Mouse (Mus musculus): ENCODE results near the gene Gm5134. TPM values are rescaled to one million over a fixed set of nuclear protein-coding genes. Genes with fewer than 3 reads are reported as not detected.

Gm5134 gene
- total and polyA plus RNA-seq, 3 experiments, result not detected

DNA sequence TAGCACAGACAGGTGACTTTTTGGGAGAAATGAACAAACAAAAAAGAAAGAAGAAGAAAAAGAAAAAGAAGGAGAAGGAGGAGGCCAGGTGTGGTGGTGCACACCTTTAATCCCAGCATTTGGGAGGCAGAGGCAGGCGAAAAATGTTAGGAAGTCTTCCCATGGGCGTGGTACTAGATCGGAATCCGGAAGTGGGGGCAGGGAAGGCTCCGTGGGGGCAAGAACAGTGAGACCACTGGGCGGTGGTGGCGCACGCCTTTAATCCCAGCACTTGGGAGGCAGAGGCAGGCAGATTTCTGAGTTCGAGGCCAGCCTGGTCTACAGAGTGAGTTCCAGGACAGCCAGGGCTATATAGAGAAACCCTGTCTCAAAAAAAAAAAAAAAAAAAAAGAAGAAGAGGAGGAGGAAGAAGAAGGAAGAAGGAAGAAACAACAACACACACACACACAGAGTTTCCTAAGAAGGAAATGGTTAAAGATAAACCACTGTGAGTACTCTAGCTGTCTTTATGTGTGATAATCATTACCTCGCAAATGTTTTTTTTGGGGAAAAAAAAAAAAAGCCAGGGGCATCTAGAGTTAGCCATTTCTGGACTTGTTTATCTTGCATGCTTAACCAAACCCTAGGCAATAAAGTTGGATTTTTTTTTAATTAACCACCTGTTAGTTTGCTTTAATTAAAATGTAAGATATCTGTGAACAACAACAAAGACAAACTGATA lies 71.3 kb downstream of the Gm5134 start:
- WGBS, result 89% methylated on average over 10 of the region's 10 CpGs
- no peaks in the 10 kb centered on the region for H3K27me3 ChIP-seq (ENCODE audit: control insufficient read depth, insufficient read depth, low read length)
- H3K4me3 ChIP-seq, result no peak overlapping the region
- no peaks in the 10 kb centered on the region for H3K4me1 ChIP-seq (ENCODE audit: control insufficient read depth, insufficient read depth, low read length)
- TF ChIP-seq POLR2A (IDR thresholded peaks at IDR 0.05; ENCODE audit: insufficient read depth, low read depth, low read length) (no peak), EP300 (IDR thresholded peaks at IDR 0.05; ENCODE audit: insufficient read depth, low read depth, low read length) (no peak), CTCF (IDR thresholded peaks at IDR 0.05) (no peak)
- no peaks in the 10 kb centered on the region for H3K36me3 ChIP-seq (ENCODE audit: control insufficient read depth, insufficient read depth, low read length)
- H3K9ac ChIP-seq (ENCODE audit: low read depth, low read length), result no peak overlapping the region
- H3K27ac ChIP-seq, result no peak overlapping the region
- intact Hi-C loops (cut with DNase I), result no loop called here
- DNase-seq, result no peak
- H3K79me2 ChIP-seq (replicated peaks; ENCODE audit: control insufficient read depth, insufficient read depth, low read length), result no peaks in the 10 kb centered on the region

GRCm38 (mm10) chr10:76027127-76028015 lies 73.1 kb downstream of the Gm5134 start:
- no peak for DNase-seq

DNA sequence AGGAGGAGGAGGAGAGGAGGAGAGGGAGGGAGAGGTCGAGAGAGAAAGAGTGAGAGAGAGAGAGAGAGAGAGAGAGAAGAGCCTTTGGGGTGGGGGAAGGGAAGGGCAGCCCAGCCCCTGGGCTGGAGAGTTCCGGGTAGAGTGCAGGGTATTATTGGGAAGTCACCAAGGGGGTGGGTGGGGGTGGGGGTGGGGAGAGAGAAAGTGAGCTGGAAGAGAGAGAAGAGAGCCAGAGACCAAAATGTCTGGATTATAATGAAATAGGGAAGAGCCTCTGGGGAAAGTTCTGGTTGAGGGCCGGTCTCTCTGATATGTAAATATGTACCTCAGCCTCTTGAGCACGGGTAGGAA lies 73.7 kb downstream of the Gm5134 start:
- no peaks in the 10 kb centered on the region for H3K4me1 ChIP-seq (ENCODE audit: control insufficient read depth, insufficient read depth, low read length)
- H3K79me2 ChIP-seq (replicated peaks; ENCODE audit: control insufficient read depth, insufficient read depth, low read length), result peaks cover 4% of the 10 kb centered on the region; the same call in 1 of the 2 replicates
- H3K27me3 ChIP-seq (ENCODE audit: control insufficient read depth, insufficient read depth, low read length), result no peaks in the 10 kb centered on the region
- TF ChIP-seq EP300 (IDR thresholded peaks at IDR 0.05; ENCODE audit: insufficient read depth, low read depth, low read length) (no peak), CTCF (IDR thresholded peaks at IDR 0.05) (no peak), POLR2A (IDR thresholded peaks at IDR 0.05; ENCODE audit: insufficient read depth, low read depth, low read length) (no peak)
- no peak overlapping the region for H3K27ac ChIP-seq
- no peaks in the 10 kb centered on the region for H3K36me3 ChIP-seq (ENCODE audit: control insufficient read depth, insufficient read depth, low read length)
- H3K4me3 ChIP-seq, result no peak overlapping the region
- 34% methylated on average over 4 of the region's 4 CpGs for WGBS
- intact Hi-C loops (cut with DNase I), result no loop called here
- no peak overlapping the region for H3K9ac ChIP-seq (ENCODE audit: low read depth, low read length)
- no peak for DNase-seq

More at GRCm38 (mm10) chr10:76027127-76028015, 73.1 kb downstream of the Gm5134 start:
- H3K27me3 ChIP-seq (ENCODE audit: control insufficient read depth, insufficient read depth, low read length), result no peaks in the 10 kb centered on the region
- TF ChIP-seq EP300 (IDR thresholded peaks at IDR 0.05; ENCODE audit: insufficient read depth, low read depth, low read length), result no peak
- no peak for TF ChIP-seq POLR2A (IDR thresholded peaks at IDR 0.05; ENCODE audit: insufficient read depth, low read depth, low read length)
- H3K9ac ChIP-seq (ENCODE audit: low read depth, low read length), result no peak overlapping the region
- intact Hi-C loops (cut with DNase I), result no loop called here
- H3K79me2 ChIP-seq (replicated peaks; ENCODE audit: control insufficient read depth, insufficient read depth, low read length), result no peaks in the 10 kb centered on the region
- H3K36me3 ChIP-seq (ENCODE audit: control insufficient read depth, insufficient read depth, low read length), result no peaks in the 10 kb centered on the region
- WGBS, result 57% methylated on average over 12 of the region's 12 CpGs
- no peaks in the 10 kb centered on the region for H3K4me1 ChIP-seq (ENCODE audit: control insufficient read depth, insufficient read depth, low read length)
- no peak overlapping the region for H3K4me3 ChIP-seq
- H3K27ac ChIP-seq, result no peak overlapping the region

DNA sequence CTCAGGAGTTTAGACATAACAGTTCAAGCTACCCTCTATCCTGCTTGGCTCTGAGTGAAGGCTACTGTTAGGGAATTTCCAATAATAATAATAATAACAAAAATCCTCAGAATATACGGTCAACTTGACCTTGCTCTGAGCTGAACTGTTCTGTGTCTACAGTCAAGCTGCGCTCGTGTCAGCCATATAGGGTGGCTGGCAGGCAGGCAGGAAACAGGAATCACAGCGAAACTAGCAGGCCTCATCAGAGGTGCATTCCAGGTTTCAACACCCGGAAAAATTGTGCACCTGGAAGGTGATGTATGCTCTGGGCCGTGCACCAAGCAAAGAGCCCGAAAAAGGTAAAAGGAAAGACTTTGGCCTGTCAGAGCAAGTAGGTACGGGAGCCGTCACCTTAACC lies 74.1 kb downstream of the Gm5134 start:
- H3K79me2 ChIP-seq (replicated peaks; ENCODE audit: control insufficient read depth, insufficient read depth, low read length), result peaks cover 7% of the 10 kb centered on the region
- H3K27ac ChIP-seq, result no peak overlapping the region
- intact Hi-C loops (cut with DNase I), result no loop called here
- H3K4me1 ChIP-seq (ENCODE audit: control insufficient read depth, insufficient read depth, low read length), result peaks cover 2% of the 10 kb centered on the region; the same call in 1 of the 2 replicates
- no peak for TF ChIP-seq POLR2A (IDR thresholded peaks at IDR 0.05; ENCODE audit: insufficient read depth, low read depth, low read length)
- no peak for TF ChIP-seq EP300 (IDR thresholded peaks at IDR 0.05; ENCODE audit: insufficient read depth, low read depth, low read length)
- no peak for TF ChIP-seq CTCF (IDR thresholded peaks at IDR 0.05)
- no peaks in the 10 kb centered on the region for H3K27me3 ChIP-seq (ENCODE audit: control insufficient read depth, insufficient read depth, low read length)
- H3K9ac ChIP-seq (ENCODE audit: low read depth, low read length), result no peak overlapping the region
- peaks cover 2% of the 10 kb centered on the region for H3K36me3 ChIP-seq (ENCODE audit: control insufficient read depth, insufficient read depth, low read length)
- WGBS, result 73% methylated on average over 9 of the region's 9 CpGs
- H3K4me3 ChIP-seq, result no peak overlapping the region
- no peak for DNase-seq

GRCm38 (mm10) chr10:76029276-76029675 lies 75.0 kb downstream of the Gm5134 start:
- intact Hi-C loops (cut with DNase I), result no loop called here
- H3K4me1 ChIP-seq (ENCODE audit: control insufficient read depth, insufficient read depth, low read length), result peaks cover 2% of the 10 kb centered on the region; the same call in 1 of the 2 replicates
- H3K36me3 ChIP-seq (ENCODE audit: control insufficient read depth, insufficient read depth, low read length), result peaks cover 3% of the 10 kb centered on the region
- TF ChIP-seq POLR2A (IDR thresholded peaks at IDR 0.05; ENCODE audit: insufficient read depth, low read depth, low read length) (no peak), EP300 (IDR thresholded peaks at IDR 0.05; ENCODE audit: insufficient read depth, low read depth, low read length) (no peak), CTCF (IDR thresholded peaks at IDR 0.05) (no peak)
- 82% methylated on average over 5 of the region's 5 CpGs for WGBS
- no peak for DNase-seq
- H3K4me3 ChIP-seq, result no peak overlapping the region
- H3K27me3 ChIP-seq (ENCODE audit: control insufficient read depth, insufficient read depth, low read length), result no peaks in the 10 kb centered on the region
- no peak overlapping the region for H3K27ac ChIP-seq
- H3K79me2 ChIP-seq (replicated peaks; ENCODE audit: control insufficient read depth, insufficient read depth, low read length), result peaks cover 8% of the 10 kb centered on the region
- no peak overlapping the region for H3K9ac ChIP-seq (ENCODE audit: low read depth, low read length)
